Mouse (Mus musculus): Measurements from ENCODE around the gene Gnaq. TPM values are rescaled to one million over a fixed set of nuclear protein-coding genes. Genes with fewer than 3 reads are reported as not detected.

Gene Gnaq
- polyA plus RNA-seq, 1 experiment, result 244 TPM

- 38% methylated on average over 5 of the region's 5 CpGs for WGBS
- TF ChIP-seq POLR2A (IDR thresholded peaks at IDR 0.05; ENCODE audit: insufficient read depth, low read depth, low read length) (no peak), CTCF (IDR thresholded peaks at IDR 0.05; ENCODE audit: insufficient read depth, low read depth, low read length) (no peak)
- Histone ChIP-seq H3K27ac (ENCODE audit: insufficient read depth, low read depth, low read length) (peak overlapping the region; percentile 65; the same call in 1 of the 2 replicates), H3K4me1 (ENCODE audit: control insufficient read depth, insufficient read depth, low read length) (peaks cover 26% of the 10 kb centered on the region), H3K4me3 (ENCODE audit: insufficient read depth, low read depth, low read length) (no peak overlapping the region)
Observed at GRCm38 (mm10) chr19:16138064-16138580, 5.5 kb downstream of the Gnaq start.

DNA sequence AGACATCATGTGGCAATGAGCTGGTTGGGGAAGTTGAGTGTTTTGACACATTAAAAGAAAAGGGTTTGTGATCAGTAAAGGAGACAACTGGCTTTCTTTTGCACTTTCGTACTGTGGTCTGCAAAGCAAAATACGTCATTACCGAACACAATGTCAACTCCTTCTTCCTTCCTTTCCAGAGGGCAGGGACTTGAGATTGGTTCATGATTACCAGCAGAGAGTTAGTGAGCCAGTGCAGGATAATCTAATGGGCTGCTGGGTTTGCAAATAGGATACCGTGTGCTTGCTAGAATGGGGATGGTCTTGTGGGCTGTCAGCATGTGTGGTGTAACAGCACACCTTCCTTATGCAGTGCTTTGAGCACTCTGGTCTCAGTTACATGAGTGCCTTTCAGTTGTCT, 8.1 kb downstream of the Gnaq start:
- no peak overlapping the region for H3K4me3 ChIP-seq (ENCODE audit: insufficient read depth, low read depth, low read length)
- TF ChIP-seq POLR2A (IDR thresholded peaks at IDR 0.05; ENCODE audit: insufficient read depth, low read depth, low read length) (no peak), CTCF (IDR thresholded peaks at IDR 0.05; ENCODE audit: insufficient read depth, low read depth, low read length) (no peak)
- no peak overlapping the region for H3K27ac ChIP-seq (ENCODE audit: insufficient read depth, low read depth, low read length)
- H3K4me1 ChIP-seq (ENCODE audit: control insufficient read depth, insufficient read depth, low read length), result peaks cover 22% of the 10 kb centered on the region
- 21% methylated on average over 4 of the region's 4 CpGs for WGBS

DNA sequence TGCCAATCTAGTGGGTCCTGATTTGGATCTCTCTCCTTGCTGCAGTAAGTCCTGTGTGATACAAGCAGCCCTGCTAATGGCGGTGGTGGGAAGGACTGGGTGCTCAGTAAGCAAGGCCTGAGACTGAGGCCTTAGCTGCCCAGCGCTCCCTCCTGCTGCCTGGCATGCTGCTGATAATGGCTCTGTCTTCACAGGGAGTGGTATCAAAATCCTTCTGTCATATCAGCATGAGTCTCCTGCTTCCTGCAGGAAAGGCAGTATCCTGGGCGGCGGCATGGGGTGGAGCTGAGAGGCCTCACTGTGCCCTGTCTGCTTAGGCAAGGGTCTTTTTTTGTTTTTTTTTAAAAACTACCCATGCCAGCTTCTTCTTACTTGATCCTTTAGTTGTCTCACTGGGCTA, 9.2 kb downstream of the Gnaq start:
- WGBS, result 78% methylated on average over 4 of the region's 4 CpGs
- no peak overlapping the region for H3K27ac ChIP-seq (ENCODE audit: insufficient read depth, low read depth, low read length)
- no peak for TF ChIP-seq CTCF (IDR thresholded peaks at IDR 0.05; ENCODE audit: insufficient read depth, low read depth, low read length)
- TF ChIP-seq POLR2A (IDR thresholded peaks at IDR 0.05; ENCODE audit: insufficient read depth, low read depth, low read length), result no peak
- H3K4me1 ChIP-seq (ENCODE audit: control insufficient read depth, insufficient read depth, low read length), result peaks cover 22% of the 10 kb centered on the region
- H3K4me3 ChIP-seq (ENCODE audit: insufficient read depth, low read depth, low read length), result no peak overlapping the region

GRCm38 (mm10) chr19:16142990-16143389, 10.4 kb downstream of the Gnaq start:
- H3K27ac ChIP-seq (ENCODE audit: insufficient read depth, low read depth, low read length), result no peak overlapping the region
- H3K4me3 ChIP-seq (ENCODE audit: insufficient read depth, low read depth, low read length), result no peak overlapping the region
- WGBS, result 78% methylated on average over 10 of the region's 10 CpGs
- TF ChIP-seq CTCF (IDR thresholded peaks at IDR 0.05; ENCODE audit: insufficient read depth, low read depth, low read length), result no peak
- no peak for TF ChIP-seq POLR2A (IDR thresholded peaks at IDR 0.05; ENCODE audit: insufficient read depth, low read depth, low read length)
- H3K4me1 ChIP-seq (ENCODE audit: control insufficient read depth, insufficient read depth, low read length), result peaks cover 22% of the 10 kb centered on the region

- TF ChIP-seq POLR2A (IDR thresholded peaks at IDR 0.05; ENCODE audit: insufficient read depth, low read depth, low read length) (no peak), CTCF (IDR thresholded peaks at IDR 0.05; ENCODE audit: insufficient read depth, low read depth, low read length) (no peak)
Observed at GRCm38 (mm10) chr19:16147446-16147845, 14.8 kb downstream of the Gnaq start.

GRCm38 (mm10) chr19:16149094-16149493, 16.5 kb downstream of the Gnaq start:
- peaks cover 3% of the 10 kb centered on the region; the same call in 1 of the 2 replicates for H3K4me1 ChIP-seq (ENCODE audit: control insufficient read depth, insufficient read depth, low read length)
- no peak overlapping the region for H3K4me3 ChIP-seq (ENCODE audit: insufficient read depth, low read depth, low read length)
- no peak for TF ChIP-seq POLR2A (IDR thresholded peaks at IDR 0.05; ENCODE audit: insufficient read depth, low read depth, low read length)
- TF ChIP-seq CTCF (IDR thresholded peaks at IDR 0.05; ENCODE audit: insufficient read depth, low read depth, low read length), result no peak
- 74% methylated on average over 1 of the region's 1 CpGs for WGBS
- H3K27ac ChIP-seq (ENCODE audit: insufficient read depth, low read depth, low read length), result no peak overlapping the region

More at GRCm38 (mm10) chr19:16147446-16147845, 14.8 kb downstream of the Gnaq start:
- H3K4me3 ChIP-seq (ENCODE audit: insufficient read depth, low read depth, low read length), result no peak overlapping the region
- 83% methylated on average over 6 of the region's 6 CpGs for WGBS
- H3K4me1 ChIP-seq (ENCODE audit: control insufficient read depth, insufficient read depth, low read length), result peaks cover 9% of the 10 kb centered on the region
- no peak overlapping the region for H3K27ac ChIP-seq (ENCODE audit: insufficient read depth, low read depth, low read length)

- H3K27ac ChIP-seq (ENCODE audit: insufficient read depth, low read depth, low read length), result no peak overlapping the region
- WGBS, result 56% methylated on average over 7 of the region's 7 CpGs
- H3K4me3 ChIP-seq (ENCODE audit: insufficient read depth, low read depth, low read length), result no peak overlapping the region
- TF ChIP-seq POLR2A (IDR thresholded peaks at IDR 0.05; ENCODE audit: insufficient read depth, low read depth, low read length) (no peak), CTCF (IDR thresholded peaks at IDR 0.05; ENCODE audit: insufficient read depth, low read depth, low read length) (no peak)
- peaks cover 3% of the 10 kb centered on the region; the same call in 1 of the 2 replicates for H3K4me1 ChIP-seq (ENCODE audit: control insufficient read depth, insufficient read depth, low read length)
Observed at GRCm38 (mm10) chr19:16150328-16150727, 17.7 kb downstream of the Gnaq start.

GRCm38 (mm10) chr19:16153851-16154250, 21.2 kb downstream of the Gnaq start:
- Histone ChIP-seq H3K4me1 (ENCODE audit: control insufficient read depth, insufficient read depth, low read length) (peaks cover 3% of the 10 kb centered on the region; the same call in 1 of the 2 replicates), H3K4me3 (ENCODE audit: insufficient read depth, low read depth, low read length) (no peak overlapping the region), H3K27ac (ENCODE audit: insufficient read depth, low read depth, low read length) (no peak overlapping the region)
- TF ChIP-seq POLR2A (IDR thresholded peaks at IDR 0.05; ENCODE audit: insufficient read depth, low read depth, low read length) (no peak), CTCF (IDR thresholded peaks at IDR 0.05; ENCODE audit: insufficient read depth, low read depth, low read length) (no peak)
- 86% methylated on average over 3 of the region's 3 CpGs for WGBS

GRCm38 (mm10) chr19:16154480-16154879, 21.8 kb downstream of the Gnaq start:
- no peak overlapping the region for H3K27ac ChIP-seq (ENCODE audit: insufficient read depth, low read depth, low read length)
- peaks cover 3% of the 10 kb centered on the region; the same call in 1 of the 2 replicates for H3K4me1 ChIP-seq (ENCODE audit: control insufficient read depth, insufficient read depth, low read length)
- TF ChIP-seq CTCF (IDR thresholded peaks at IDR 0.05; ENCODE audit: insufficient read depth, low read depth, low read length), result no peak
- no peak for TF ChIP-seq POLR2A (IDR thresholded peaks at IDR 0.05; ENCODE audit: insufficient read depth, low read depth, low read length)
- no peak overlapping the region for H3K4me3 ChIP-seq (ENCODE audit: insufficient read depth, low read depth, low read length)
